Mouse (Mus musculus) heart, embryonic 14.5 days (tissue): ENCODE measurements at regions not wholly inside any gene's neighbourhood (a gene's known extent, or its start where the extent isn't known, plus 50 kb on each side); places are given as distances from the start of the nearest gene placed in this dataset.

Experiments used
- ATAC-seq: fragments of 200-750 bp; cut with Nextera tagmentation; 2 replicates; pipeline ENCODE4 v1.8.0; 2017; ENCODE audit warnings: low read depth, moderate TSS enrichment; ENCODE audit not compliant: insufficient number of reproducible peaks, insufficient read depth, low FRiP score
- H3K27ac ChIP-seq, 2 experiments: fragments of 200-500 bp in 1 of 2; fragments of 300-500 bp in 1 of 2; sonication (generic) in 1 of 2; replicated peaks in 1 of 2; 2 replicates each; pipeline ENCODE4 v1.5.1; 2012 to 2014; ENCODE audit warnings: low read depth in 2 of 2, low read length in 2 of 2, control low read depth in 1 of 2, mild to moderate bottlenecking in 1 of 2, mixed read lengths in 1 of 2; ENCODE audit not compliant: control insufficient read depth in 1 of 2, insufficient read depth in 1 of 2
- H3K27me3 ChIP-seq: fragments of 300-500 bp; sonication (generic); 2 replicates; pipeline ENCODE4 v1.6.1; 2014; ENCODE audit warnings: mild to moderate bottlenecking, low read length, control low read depth; ENCODE audit not compliant: control insufficient read depth, insufficient read depth
- H3K36me3 ChIP-seq: fragments of 300-500 bp; sonication (generic); 2 replicates; pipeline ENCODE4 v1.6.1; 2014; ENCODE audit warnings: mild to moderate bottlenecking, control low read depth, low read length, mixed read lengths; ENCODE audit not compliant: control insufficient read depth, insufficient read depth
- H3K4me1 ChIP-seq, 2 experiments: fragments of 200-500 bp in 1 of 2; fragments of 300-500 bp in 1 of 2; sonication (generic) in 1 of 2; 2 replicates each; pipeline ENCODE4 v1.6.1; 2012 to 2014; ENCODE audit warnings: low read length in 2 of 2, control low read depth in 1 of 2, mixed read lengths in 1 of 2; ENCODE audit not compliant: control insufficient read depth in 2 of 2, insufficient read depth in 2 of 2
- H3K4me2 ChIP-seq: fragments of 300-500 bp; sonication (generic); 2 replicates; pipeline ENCODE4 v1.6.1; 2014; ENCODE audit warnings: mild to moderate bottlenecking, low read length
- H3K4me3 ChIP-seq, 2 experiments: fragments of 200-500 bp in 1 of 2; fragments of 300-500 bp in 1 of 2; sonication (generic) in 1 of 2; 2 replicates each; pipeline ENCODE4 v1.5.1; 2012 to 2014; ENCODE audit warnings: low read length in 2 of 2, mild to moderate bottlenecking in 2 of 2, control low read depth in 1 of 2, low read depth in 1 of 2, moderate library complexity in 1 of 2; ENCODE audit not compliant: control insufficient read depth in 1 of 2, insufficient read depth in 1 of 2
- H3K9ac ChIP-seq: fragments of 300-500 bp; sonication (generic); 2 replicates; pipeline ENCODE4 v1.6.1; 2014; ENCODE audit warnings: mild to moderate bottlenecking, low read length
- H3K9me3 ChIP-seq: fragments of 300-500 bp; sonication (generic); 2 replicates; pipeline ENCODE4 v1.6.1; 2016; ENCODE audit warnings: low read length, control low read depth; ENCODE audit not compliant: control insufficient read depth
- WGBS: fragments of 180-500 bp; shearing (Covaris S2); extraction: QIAGEN DNeasy Blood & Tissue Kit; methylation state at CpG from one replicate; pipeline ENCODE4 v1.1.7; 2014; 5-methylcytosine and 5-hydroxymethylcytosine counted together

DNA sequence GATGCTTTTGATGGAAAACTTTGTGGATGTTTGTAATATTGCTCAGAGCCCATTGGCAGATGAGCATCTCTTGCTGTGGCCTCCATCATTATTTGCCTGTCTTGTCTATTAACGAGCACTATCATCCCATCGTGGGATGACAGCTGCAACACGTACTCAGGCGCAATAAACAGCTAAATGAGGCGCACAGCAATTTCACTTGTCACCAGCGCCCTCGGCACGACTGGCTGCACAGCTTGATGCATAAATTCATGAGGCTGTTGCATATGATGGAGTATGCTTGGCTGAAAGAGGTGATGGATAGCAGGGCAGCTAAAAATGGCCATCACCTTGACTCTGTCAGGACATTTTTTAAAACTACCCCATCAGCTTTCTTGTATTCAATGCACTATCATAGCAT is 853.1 kb upstream of the Pou3f2 start:
- ATAC-seq = no peak
- H3K9me3 ChIP-seq = no peaks in the 10 kb centered on the region
- no peak overlapping the region for H3K27ac ChIP-seq
- no peak overlapping the region for H3K4me2 ChIP-seq
- H3K4me3 ChIP-seq = no peak overlapping the region
- no peaks in the 10 kb centered on the region for H3K4me1 ChIP-seq
- H3K27me3 ChIP-seq = no peaks in the 10 kb centered on the region
- no peak overlapping the region for H3K9ac ChIP-seq
- 75% methylated on average over 8 of the region's 8 CpGs for WGBS
- no peaks in the 10 kb centered on the region for H3K36me3 ChIP-seq

DNA sequence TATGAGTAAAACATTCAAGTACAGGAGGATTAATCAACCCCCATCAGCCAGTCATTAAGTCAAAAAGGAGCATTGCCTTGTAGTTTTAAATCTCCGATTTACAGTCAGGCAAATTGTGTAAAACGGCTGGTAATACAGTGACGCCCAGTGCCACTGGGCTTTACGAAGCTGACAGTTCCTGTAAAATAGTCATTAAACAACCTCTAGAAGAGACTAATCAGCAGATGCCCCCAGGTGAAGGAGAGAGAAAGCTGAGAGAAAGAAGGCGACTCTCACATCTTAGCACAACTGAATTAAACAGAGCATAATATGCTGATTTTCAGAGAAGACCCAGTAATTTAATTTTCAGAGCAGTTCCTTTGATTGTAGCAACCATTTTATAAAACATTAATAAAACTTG is 850.3 kb upstream of the Pou3f2 start:
- no peak for ATAC-seq
- Histone ChIP-seq H3K9me3 (no peaks in the 10 kb centered on the region), H3K4me2 (no peak overlapping the region), H3K4me1 (no peaks in the 10 kb centered on the region), H3K27ac (no peak overlapping the region), H3K36me3 (no peaks in the 10 kb centered on the region), H3K9ac (no peak overlapping the region), H3K27me3 (no peaks in the 10 kb centered on the region), H3K4me3 (no peak overlapping the region)
- 80% methylated on average over 5 of the region's 5 CpGs for WGBS

DNA sequence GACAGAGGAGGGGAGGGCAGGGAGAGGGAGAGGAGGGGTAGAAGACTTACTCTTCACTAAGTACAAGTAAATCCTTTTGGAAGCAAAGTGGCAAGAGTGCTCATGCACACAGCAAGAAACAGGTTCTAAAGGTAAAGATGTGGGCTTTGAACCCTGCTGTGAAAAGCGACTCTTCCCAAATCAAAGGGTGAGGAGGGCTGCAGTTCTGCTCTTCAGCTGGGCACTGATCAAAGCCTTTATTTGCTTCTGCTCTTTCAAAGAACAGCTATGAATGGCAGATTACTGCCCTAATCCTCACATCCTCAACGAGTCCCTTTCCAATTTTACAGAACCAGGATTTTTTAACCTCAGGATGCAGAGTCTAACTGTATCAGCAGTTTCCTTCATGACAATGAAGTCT is 812.5 kb upstream of the Pou3f2 start:
- H3K4me1 ChIP-seq = no peaks in the 10 kb centered on the region
- 27% methylated on average over 2 of the region's 2 CpGs for WGBS
- no peaks in the 10 kb centered on the region for H3K36me3 ChIP-seq
- no peaks in the 10 kb centered on the region for H3K9me3 ChIP-seq
- ATAC-seq = no peak
- no peak overlapping the region for H3K4me3 ChIP-seq
- H3K27ac ChIP-seq = no peak overlapping the region
- no peak overlapping the region for H3K4me2 ChIP-seq
- no peaks in the 10 kb centered on the region for H3K27me3 ChIP-seq
- no peak overlapping the region for H3K9ac ChIP-seq

DNA sequence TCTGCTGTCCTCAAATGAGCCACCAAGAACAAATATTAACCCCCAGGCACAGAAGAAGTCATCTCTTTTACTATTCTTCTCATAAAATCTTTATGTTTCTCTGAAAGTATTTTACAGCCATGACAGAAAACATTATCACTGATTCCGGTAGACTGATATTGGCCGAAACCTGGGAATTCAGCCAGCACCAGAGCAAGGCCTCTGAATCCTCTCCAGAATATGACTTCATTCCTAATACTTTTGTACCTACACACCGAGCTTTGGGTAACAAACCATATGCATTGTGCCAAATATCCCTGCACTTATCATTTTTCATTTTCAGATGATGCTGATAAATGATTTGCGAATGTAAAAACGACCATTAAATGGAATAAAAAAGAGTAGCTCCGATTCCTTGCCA is 791.9 kb upstream of the Pou3f2 start:
- WGBS = 80% methylated on average over 6 of the region's 6 CpGs
- no peak for ATAC-seq
- Histone ChIP-seq H3K4me2 (no peak overlapping the region), H3K36me3 (no peaks in the 10 kb centered on the region), H3K27me3 (no peaks in the 10 kb centered on the region), H3K4me3 (no peak overlapping the region), H3K27ac (no peak overlapping the region), H3K9me3 (no peaks in the 10 kb centered on the region), H3K4me1 (no peaks in the 10 kb centered on the region), H3K9ac (no peak overlapping the region)

DNA sequence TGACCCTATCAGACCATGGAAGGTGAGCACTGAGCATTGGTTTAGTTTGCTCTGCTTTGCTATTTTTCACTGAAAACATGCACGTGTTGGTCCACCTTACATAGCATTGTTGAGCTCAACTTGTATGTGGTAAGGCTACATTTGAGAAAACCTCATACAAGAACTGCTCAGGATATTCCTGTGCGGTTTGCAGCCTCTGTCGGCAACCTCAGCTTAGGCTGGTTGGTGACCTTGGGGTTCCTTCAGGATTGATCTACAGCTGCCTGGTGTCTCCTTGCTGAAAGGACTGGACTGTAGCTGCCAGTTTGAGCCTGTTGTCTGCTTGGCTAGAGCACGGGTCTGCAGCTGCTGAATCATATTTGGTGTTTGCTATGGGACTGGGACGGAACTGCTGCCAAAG is 787.0 kb upstream of the Pou3f2 start:
- Histone ChIP-seq H3K27ac (no peak overlapping the region), H3K9ac (no peak overlapping the region), H3K4me2 (no peak overlapping the region), H3K27me3 (no peaks in the 10 kb centered on the region), H3K36me3 (no peaks in the 10 kb centered on the region), H3K4me1 (no peaks in the 10 kb centered on the region), H3K9me3 (no peaks in the 10 kb centered on the region), H3K4me3 (no peak overlapping the region)
- no peak for ATAC-seq
- 72% methylated on average over 5 of the region's 5 CpGs for WGBS

- Histone ChIP-seq H3K9ac (no peak overlapping the region), H3K27me3 (no peaks in the 10 kb centered on the region), H3K4me1 (no peaks in the 10 kb centered on the region), H3K9me3 (no peaks in the 10 kb centered on the region), H3K4me3 (no peak overlapping the region), H3K27ac (no peak overlapping the region), H3K36me3 (no peaks in the 10 kb centered on the region), H3K4me2 (no peak overlapping the region)
- no peak for ATAC-seq
These were observed 783.8 kb upstream of the Pou3f2 start for GRCm38 (mm10) chr4:23271947-23272346.

DNA sequence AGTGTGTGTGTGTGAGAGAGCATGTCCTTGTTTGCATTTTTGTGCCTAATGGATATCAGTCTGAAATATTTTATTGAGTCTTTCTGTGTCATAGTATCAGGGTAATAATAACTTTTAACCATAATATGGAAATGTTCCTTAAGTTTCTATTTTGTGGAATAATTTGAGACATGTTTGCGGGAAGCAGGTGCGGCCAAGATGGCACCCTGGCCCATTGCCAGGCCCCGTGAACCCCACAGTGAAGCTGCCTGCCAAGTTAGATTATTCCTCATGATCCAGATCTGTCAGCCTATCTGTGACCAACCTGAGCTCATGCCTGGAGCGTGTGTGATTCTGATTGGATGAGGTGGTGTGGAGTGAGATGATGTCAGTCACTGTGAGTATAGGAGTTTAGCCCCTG is 772.2 kb upstream of the Pou3f2 start:
- ATAC-seq = no peak
- H3K9ac ChIP-seq = no peak overlapping the region
- no peak overlapping the region for H3K27ac ChIP-seq
- no peaks in the 10 kb centered on the region for H3K27me3 ChIP-seq
- H3K9me3 ChIP-seq = peaks cover 2% of the 10 kb centered on the region; the same call in 1 of the 2 replicates
- no peaks in the 10 kb centered on the region for H3K36me3 ChIP-seq
- 81% methylated on average over 4 of the region's 4 CpGs for WGBS
- H3K4me2 ChIP-seq = no peak overlapping the region
- H3K4me1 ChIP-seq = no peaks in the 10 kb centered on the region
- no peak overlapping the region for H3K4me3 ChIP-seq

DNA sequence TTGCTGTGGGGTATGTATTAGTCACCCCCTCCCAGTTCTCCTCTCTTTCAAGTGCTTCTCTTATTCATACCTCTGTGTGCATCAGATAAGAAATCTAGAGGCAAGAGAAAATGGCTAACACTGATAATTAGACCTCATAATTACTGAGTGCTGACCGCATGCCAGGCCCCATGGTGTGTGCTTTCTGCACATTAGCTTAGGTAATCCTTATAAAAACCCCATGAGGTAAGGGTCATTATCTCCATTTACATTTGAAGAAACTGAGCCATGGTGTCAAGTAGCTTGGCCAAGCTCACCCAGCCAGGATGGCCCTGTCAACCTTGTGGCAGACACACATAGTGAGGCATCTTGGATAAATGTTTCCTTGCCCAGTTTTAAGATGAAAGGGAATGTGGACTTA is 746.8 kb upstream of the Pou3f2 start:
- Histone ChIP-seq H3K9me3 (no peaks in the 10 kb centered on the region), H3K4me3 (no peak overlapping the region), H3K27ac (no peak overlapping the region), H3K36me3 (no peaks in the 10 kb centered on the region), H3K9ac (no peak overlapping the region), H3K27me3 (no peaks in the 10 kb centered on the region), H3K4me1 (no peaks in the 10 kb centered on the region), H3K4me2 (no peak overlapping the region)
- no peak for ATAC-seq
- 41% methylated on average over 1 of the region's 1 CpGs for WGBS
